Mouse (Mus musculus): ENCODE data around the gene Ppil1.

GRCm38 (mm10) chr17:29305058-29305806 lies 41.2 kb upstream of the Ppil1 start:
- TF ChIP-seq CTCF (IDR thresholded peaks at IDR 0.05; ENCODE audit: insufficient read depth, low read depth, low read length) = no peak
- TF ChIP-seq POLR2A (IDR thresholded peaks at IDR 0.05; ENCODE audit: insufficient read depth, low read depth, low read length) = no peak
